Mouse (Mus musculus): ENCODE measurements around the gene Tsku. TPM values are rescaled to one million over a fixed set of nuclear protein-coding genes. Genes with fewer than 3 reads are reported as not detected.

Gene Tsku
- polyA plus RNA-seq, 1 experiment: 17.5 TPM

DNA sequence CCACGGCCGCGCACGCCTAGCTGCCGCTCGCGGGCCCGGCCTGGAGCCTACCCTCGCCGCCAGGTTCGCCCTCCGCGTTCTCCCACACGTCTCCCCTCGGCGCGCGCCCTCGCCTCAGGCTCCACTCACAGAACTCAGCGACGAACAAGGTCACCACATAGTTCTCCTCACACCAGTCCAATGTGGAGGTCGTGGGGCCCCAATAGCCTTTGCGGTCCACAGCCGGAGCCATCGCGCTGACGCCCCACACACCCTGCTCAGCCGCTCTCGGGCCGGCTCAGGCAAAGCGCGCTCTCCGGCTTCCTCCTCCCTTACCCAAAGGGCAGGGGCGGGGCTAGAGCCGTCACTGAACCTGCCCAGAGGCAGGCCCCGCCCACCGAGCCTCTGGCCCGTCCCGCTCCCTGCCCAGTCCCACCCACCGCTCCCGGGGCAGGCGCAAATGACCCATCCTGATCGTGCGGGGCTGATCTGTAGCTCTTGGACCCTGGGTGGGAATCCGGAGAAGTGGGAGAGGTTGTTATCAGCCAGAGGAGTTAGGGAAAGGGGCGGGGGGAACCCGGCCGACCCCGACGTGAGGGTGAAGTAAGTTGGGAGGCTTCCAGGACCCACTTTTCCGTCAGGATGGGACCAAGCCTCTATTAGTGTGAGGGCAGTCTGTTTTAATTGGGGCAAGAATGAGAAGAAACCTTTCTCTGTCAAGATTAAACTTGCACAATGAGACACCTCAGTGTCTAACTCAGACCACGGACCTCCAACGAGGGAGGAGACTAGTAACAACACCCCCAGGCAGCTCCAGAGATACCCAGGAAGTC is 51.7 kb downstream of the Tsku start:
- peaks cover 2% of the 10 kb centered on the region; the same call in 1 of the 2 replicates for H3K27me3 ChIP-seq (ENCODE audit: control insufficient read depth, insufficient read depth, low read length, poor library complexity, severe bottlenecking)
- H3K4me1 ChIP-seq (ENCODE audit: control insufficient read depth, insufficient read depth, low read length): no peaks in the 10 kb centered on the region
- H3K36me3 ChIP-seq (ENCODE audit: control insufficient read depth, insufficient read depth, low read length, poor library complexity, severe bottlenecking): no peaks in the 10 kb centered on the region
- H3K9ac ChIP-seq (ENCODE audit: low read depth, poor library complexity, severe bottlenecking): peak overlapping the region; percentile 89
- peak overlapping the region; percentile 98 for H3K4me3 ChIP-seq (ENCODE audit: low read depth, low read length)
- no peaks in the 10 kb centered on the region for H3K9me3 ChIP-seq (replicated peaks; ENCODE audit: control insufficient read depth, insufficient read depth, low read length, poor library complexity, severe bottlenecking)
- TF ChIP-seq CTCF (IDR thresholded peaks at IDR 0.05; ENCODE audit: low read depth, low read length) (no peak), POLR2A (IDR thresholded peaks at IDR 0.05; ENCODE audit: insufficient read depth, low read length) (peak; percentile 95)
- no peak overlapping the region for H3K27ac ChIP-seq (ENCODE audit: insufficient read depth, low read length)

DNA sequence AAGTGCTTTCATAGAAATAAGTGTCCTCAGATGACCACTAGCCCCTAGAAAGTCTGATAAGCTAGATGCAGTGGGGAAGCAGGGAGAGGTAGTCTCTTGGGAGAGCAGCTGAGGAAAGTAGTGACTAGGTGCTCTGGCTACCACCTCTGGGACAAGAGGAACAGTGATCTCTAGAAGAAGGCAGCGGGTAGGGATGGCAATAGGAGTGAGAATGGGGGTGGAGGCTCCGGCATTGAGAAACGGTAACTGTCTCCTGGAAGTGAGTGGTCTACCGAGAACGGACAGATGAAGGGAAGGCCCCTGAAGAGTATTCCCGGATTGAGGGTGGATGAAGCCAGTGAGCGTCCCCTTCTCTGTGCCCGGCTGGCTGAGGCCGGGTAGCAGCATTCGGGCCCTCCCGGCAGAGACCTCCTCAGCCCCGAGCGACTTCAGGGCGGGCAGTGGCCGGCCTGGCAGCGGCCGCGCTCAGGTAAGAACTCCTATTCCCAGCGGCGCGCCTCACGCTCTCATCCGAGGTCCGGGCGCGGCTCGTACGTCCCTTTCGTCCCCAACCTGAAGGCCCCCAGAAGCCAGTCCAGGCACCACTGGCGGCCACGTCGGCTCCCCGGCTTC is 52.4 kb downstream of the Tsku start:
- H3K27me3 ChIP-seq (ENCODE audit: control insufficient read depth, insufficient read depth, low read length, poor library complexity, severe bottlenecking): peaks cover 2% of the 10 kb centered on the region; the same call in 1 of the 2 replicates
- H3K27ac ChIP-seq (ENCODE audit: insufficient read depth, low read length): no peak overlapping the region
- H3K9me3 ChIP-seq (replicated peaks; ENCODE audit: control insufficient read depth, insufficient read depth, low read length, poor library complexity, severe bottlenecking): no peaks in the 10 kb centered on the region
- H3K9ac ChIP-seq (ENCODE audit: low read depth, poor library complexity, severe bottlenecking): peak overlapping the region; percentile 89
- no peak for TF ChIP-seq CTCF (IDR thresholded peaks at IDR 0.05; ENCODE audit: low read depth, low read length)
- H3K36me3 ChIP-seq (ENCODE audit: control insufficient read depth, insufficient read depth, low read length, poor library complexity, severe bottlenecking): no peaks in the 10 kb centered on the region
- peak overlapping the region; percentile 98 for H3K4me3 ChIP-seq (ENCODE audit: low read depth, low read length)
- no peaks in the 10 kb centered on the region for H3K4me1 ChIP-seq (ENCODE audit: control insufficient read depth, insufficient read depth, low read length)

DNA sequence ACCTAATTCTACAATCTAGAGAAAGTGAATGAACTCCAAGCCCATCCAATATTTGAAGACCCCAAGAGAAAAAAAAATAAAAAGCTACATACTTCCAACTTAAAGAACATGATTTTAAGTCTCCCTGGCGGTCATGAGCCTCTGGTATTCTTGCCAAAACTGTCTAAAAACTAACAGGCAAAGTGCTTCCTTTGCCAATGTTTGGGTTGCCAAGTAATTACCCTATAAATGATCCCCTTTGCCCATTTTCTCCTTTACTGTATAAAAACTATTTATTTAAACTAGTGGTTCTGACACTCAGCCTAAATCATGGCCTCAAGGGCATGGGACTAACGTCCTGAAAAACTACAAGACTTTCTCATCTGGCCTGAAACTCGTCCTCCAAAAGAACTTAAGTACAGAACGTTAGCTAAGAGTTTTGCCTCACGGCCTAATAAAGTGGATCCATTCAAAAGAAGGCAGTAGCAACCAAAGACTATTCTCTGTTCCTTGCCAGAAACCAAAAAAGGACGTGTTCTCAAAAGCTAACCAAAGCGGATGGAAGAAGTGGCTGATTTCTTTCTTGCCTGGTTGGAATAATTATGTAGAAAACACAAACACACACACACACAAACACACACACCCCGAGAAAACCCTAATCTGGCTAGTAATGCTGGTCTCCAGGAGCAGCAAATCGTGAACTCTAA is 53.1 kb downstream of the Tsku start:
- Histone ChIP-seq H3K27me3 (ENCODE audit: control insufficient read depth, insufficient read depth, low read length, poor library complexity, severe bottlenecking) (peaks cover 2% of the 10 kb centered on the region; the same call in 1 of the 2 replicates), H3K27ac (ENCODE audit: insufficient read depth, low read length) (no peak overlapping the region), H3K4me3 (ENCODE audit: low read depth, low read length) (peak overlapping the region; percentile 98), H3K4me1 (ENCODE audit: control insufficient read depth, insufficient read depth, low read length) (no peaks in the 10 kb centered on the region), H3K36me3 (ENCODE audit: control insufficient read depth, insufficient read depth, low read length, poor library complexity, severe bottlenecking) (no peaks in the 10 kb centered on the region), H3K9ac (ENCODE audit: low read depth, poor library complexity, severe bottlenecking) (peak overlapping the region; percentile 89), H3K9me3 (replicated peaks; ENCODE audit: control insufficient read depth, insufficient read depth, low read length, poor library complexity, severe bottlenecking) (no peaks in the 10 kb centered on the region)
- TF ChIP-seq POLR2A (IDR thresholded peaks at IDR 0.05; ENCODE audit: insufficient read depth, low read length): no peak
- no peak for TF ChIP-seq CTCF (IDR thresholded peaks at IDR 0.05; ENCODE audit: low read depth, low read length)
- no peak for TF ChIP-seq EP300 (IDR thresholded peaks at IDR 0.05; ENCODE audit: insufficient read depth, low read depth, low read length)

DNA sequence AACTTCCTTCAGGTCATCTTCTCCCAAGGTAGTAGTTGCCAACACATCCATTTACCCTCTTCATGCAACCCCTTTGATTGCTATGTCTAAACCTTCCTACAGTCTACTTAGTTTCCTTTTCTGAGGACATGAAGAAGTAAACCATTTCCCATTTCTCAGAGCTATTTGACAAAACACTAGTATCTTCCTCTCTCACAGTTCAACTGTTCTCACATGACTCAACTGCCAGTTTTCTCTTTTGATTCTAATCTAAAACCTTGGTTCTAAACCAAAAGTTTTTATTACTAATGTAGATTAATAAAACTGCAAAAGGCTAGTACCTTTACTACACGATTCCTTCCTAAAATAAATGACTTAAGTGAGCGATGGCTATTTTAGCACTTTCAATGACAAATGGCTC is 53.7 kb downstream of the Tsku start:
- peaks cover 2% of the 10 kb centered on the region; the same call in 1 of the 2 replicates for H3K27me3 ChIP-seq (ENCODE audit: control insufficient read depth, insufficient read depth, low read length, poor library complexity, severe bottlenecking)
- no peak overlapping the region for H3K27ac ChIP-seq (ENCODE audit: insufficient read depth, low read length)
- H3K36me3 ChIP-seq (ENCODE audit: control insufficient read depth, insufficient read depth, low read length, poor library complexity, severe bottlenecking): no peaks in the 10 kb centered on the region
- no peak overlapping the region for H3K4me3 ChIP-seq (ENCODE audit: low read depth, low read length)
- H3K9ac ChIP-seq (ENCODE audit: low read depth, poor library complexity, severe bottlenecking): no peak overlapping the region
- H3K9me3 ChIP-seq (replicated peaks; ENCODE audit: control insufficient read depth, insufficient read depth, low read length, poor library complexity, severe bottlenecking): no peaks in the 10 kb centered on the region
- no peaks in the 10 kb centered on the region for H3K4me1 ChIP-seq (ENCODE audit: control insufficient read depth, insufficient read depth, low read length)
- no peak for TF ChIP-seq CTCF (IDR thresholded peaks at IDR 0.05; ENCODE audit: low read depth, low read length)
- no peak for TF ChIP-seq EP300 (IDR thresholded peaks at IDR 0.05; ENCODE audit: insufficient read depth, low read depth, low read length)
- no peak for TF ChIP-seq POLR2A (IDR thresholded peaks at IDR 0.05; ENCODE audit: insufficient read depth, low read length)

Other genes with a start within 250 kb of the Tsku start
- 8.0 and 11.6 TPM in 2 replicates for gene Myo7a, start 241.8 kb downstream of the Tsku start, polyA plus RNA-seq (2011; ENCODE audit: insufficient read depth, insufficient read length, low read depth, missing spikeins)
- gene Omp, start 215.8 kb downstream of the Tsku start, polyA plus RNA-seq (2011; ENCODE audit: insufficient read depth, insufficient read length, low read depth, missing spikeins): 0.82 and 1.1 TPM in 2 replicates
- gene Capn5, start 183.1 kb downstream of the Tsku start, polyA plus RNA-seq (2011; ENCODE audit: insufficient read depth, insufficient read length, low read depth, missing spikeins): 16.9 and 17.0 TPM in 2 replicates
- not detected in 2 replicates for gene B3gnt6, start 161.8 kb downstream of the Tsku start, polyA plus RNA-seq (2011; ENCODE audit: insufficient read depth, insufficient read length, low read depth, missing spikeins)
- 18.4 and 19.2 TPM in 2 replicates for gene Acer3, start 40.1 kb downstream of the Tsku start, polyA plus RNA-seq (2011; ENCODE audit: insufficient read depth, insufficient read length, low read depth, missing spikeins)
- not detected in 2 replicates for gene Gucy2d, start 79.1 kb upstream of the Tsku start, polyA plus RNA-seq (2011; ENCODE audit: insufficient read depth, insufficient read length, low read depth, missing spikeins)
- 4.9 and 5.9 TPM in 2 replicates for gene Lrrc32, start 128.0 kb upstream of the Tsku start, polyA plus RNA-seq (2011; ENCODE audit: insufficient read depth, insufficient read length, low read depth, missing spikeins)

Data from ES-Bruce4 (cell line).